Mouse (Mus musculus): Measurements from ENCODE around the gene Ogt. TPM values are rescaled to one million over a fixed set of nuclear protein-coding genes. Genes with fewer than 3 reads are reported as not detected.

Ogt gene
- total RNA-seq, 1 experiment from 2014 or later, result 154 TPM

Other genes with a start within 250 kb of the Ogt start
- gene Zmym3, start 219.2 kb upstream of the Ogt start, total RNA-seq (2021), result 63.6 and 69.8 TPM in 2 replicates
- 218 and 232 TPM in 2 replicates for gene Nono, start 210.7 kb upstream of the Ogt start, total RNA-seq (2021)
- gene Itgb1bp2, start 191.0 kb upstream of the Ogt start, total RNA-seq (2021), result 0.41 and 1.0 TPM in 2 replicates
- gene Taf1, start 107.3 kb upstream of the Ogt start, total RNA-seq (2021), result 29.8 and 35.2 TPM in 2 replicates
- gene Cxcr3, start 94.2 kb downstream of the Ogt start, total RNA-seq (2021), result 0.19 and 0.90 TPM in 2 replicates
- not detected in 2 replicates for gene Gm4779, start 154.4 kb downstream of the Ogt start, total RNA-seq (2021)
- gene 8030474K03Rik, start 154.6 kb downstream of the Ogt start, total RNA-seq (2021), result 0.15 and 0.19 TPM in 2 replicates
- gene Nhsl2, start 209.3 kb downstream of the Ogt start, total RNA-seq (2021), result 5.7 and 6.2 TPM in 2 replicates

Measured in adrenal gland, postnatal 14 days (tissue).